Mouse (Mus musculus) cerebellum, postnatal 4 days (tissue): ENCODE data around the gene Dgki.

Experiments used
- DNase-seq, 2 experiments: peaks; one replicate each; pipeline ENCODE4 v3.0.0; 2022; ENCODE audit warnings: low spot score in 2 of 2, mixed read lengths in 1 of 2

Dgki gene

DNA sequence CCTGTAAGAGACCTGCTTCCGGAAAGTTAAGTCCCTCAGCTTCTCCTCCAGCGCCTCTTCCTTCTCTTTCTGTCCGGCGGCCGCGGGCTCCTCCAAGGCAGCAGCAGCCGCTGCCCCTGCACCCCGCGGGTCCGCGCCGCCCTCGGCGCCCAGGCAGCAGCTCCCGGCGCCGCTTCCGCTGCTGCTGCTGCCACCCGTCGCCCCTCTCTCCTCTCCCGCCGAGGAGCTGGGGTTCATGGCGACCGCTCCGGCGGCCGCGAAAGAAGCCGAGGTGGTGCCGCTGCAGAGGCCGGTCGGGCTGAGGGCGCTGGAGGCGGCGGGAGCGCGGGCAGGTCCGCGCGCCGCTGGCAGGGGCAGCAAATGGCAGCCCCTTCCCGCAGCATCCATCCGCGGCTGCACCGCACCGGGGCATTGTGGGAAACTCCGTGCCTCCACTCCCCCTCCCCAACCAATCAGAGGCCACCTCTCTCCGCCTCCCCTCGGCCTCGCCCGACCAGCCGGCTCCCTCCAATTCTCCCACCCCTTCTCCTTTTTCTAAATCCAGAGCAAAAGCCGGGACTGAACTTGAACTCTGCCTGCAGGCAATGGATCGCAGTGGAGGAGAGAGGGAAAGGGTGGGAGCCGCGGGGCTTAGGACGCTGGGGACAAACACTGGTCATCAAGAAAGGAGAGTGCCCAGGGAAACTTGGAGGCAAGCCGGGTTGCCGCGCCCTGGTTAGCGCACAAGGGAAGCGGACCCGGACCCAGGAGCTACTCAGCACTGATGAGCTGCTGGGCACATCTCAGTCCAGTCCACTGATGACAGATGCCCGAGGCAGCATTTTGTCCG lies at the start of gene Dgki:
Gene Dgki, minus strand, starts transcription at position 623 of the 829 bp plus-strand sequence.
- peak; percentile 62 to 82 for DNase-seq

DNA sequence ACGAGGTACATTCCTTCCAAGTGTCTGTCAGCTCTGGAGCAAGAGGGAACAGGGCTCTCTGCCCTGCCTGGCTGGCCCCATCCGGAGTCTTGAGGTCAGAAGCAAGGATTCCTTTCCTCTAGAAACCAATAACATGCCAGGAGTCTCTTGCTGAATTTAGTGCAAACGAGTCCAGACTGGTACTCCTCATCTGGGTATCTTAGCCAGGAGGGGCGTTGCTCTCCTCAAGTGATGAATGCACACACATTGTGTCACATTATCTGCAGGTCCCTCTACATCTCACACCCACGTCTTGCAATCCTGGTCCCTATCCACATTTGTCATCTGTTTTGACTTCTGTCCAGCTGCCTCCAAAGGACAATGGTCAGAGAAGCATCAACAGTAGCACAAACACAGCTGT lies 47.6 kb upstream of the Dgki start:
- no peak for DNase-seq

DNA sequence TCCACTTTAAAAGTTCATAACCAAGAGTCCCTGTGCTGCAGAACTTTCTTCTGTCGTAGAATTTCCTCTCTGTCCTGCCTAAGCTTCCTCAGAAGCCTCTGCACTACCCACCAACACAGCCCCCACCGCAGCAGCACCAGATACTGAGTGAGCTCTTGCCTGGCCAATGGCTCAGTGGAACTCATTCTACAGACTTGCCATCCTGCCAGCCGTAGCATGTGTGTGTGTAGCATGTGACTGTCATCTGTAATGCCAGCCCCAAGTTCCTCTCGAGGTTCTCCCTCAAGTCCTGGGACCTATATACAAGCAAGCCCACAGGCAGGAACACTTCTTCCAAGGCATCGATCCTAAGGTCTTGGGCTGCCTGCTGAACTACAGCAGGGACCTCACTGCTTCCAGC lies 38.1 kb upstream of the Dgki start:
- DNase-seq: no peak

DNA sequence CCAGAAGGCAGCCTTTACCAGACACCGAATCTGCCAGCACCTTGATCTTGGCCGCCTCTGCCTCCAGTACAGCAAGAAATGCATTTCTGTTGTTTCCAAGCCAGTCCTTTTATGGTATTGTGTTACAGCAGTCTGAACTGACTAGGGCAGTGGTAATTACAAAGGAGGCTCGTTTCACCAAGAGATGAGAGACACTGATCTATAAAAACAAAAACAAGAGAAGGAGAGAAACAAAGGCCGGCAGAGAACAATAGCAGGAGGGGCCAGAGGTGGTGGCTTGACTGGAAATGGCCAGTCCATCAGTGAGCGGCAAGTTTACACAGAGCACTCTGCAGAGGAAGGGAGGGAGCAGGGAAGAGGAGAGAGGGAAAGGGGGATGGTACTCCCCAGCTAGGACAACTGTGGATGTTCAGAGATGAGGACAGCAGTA lies 36.9 kb upstream of the Dgki start:
- DNase-seq: no peak

DNA sequence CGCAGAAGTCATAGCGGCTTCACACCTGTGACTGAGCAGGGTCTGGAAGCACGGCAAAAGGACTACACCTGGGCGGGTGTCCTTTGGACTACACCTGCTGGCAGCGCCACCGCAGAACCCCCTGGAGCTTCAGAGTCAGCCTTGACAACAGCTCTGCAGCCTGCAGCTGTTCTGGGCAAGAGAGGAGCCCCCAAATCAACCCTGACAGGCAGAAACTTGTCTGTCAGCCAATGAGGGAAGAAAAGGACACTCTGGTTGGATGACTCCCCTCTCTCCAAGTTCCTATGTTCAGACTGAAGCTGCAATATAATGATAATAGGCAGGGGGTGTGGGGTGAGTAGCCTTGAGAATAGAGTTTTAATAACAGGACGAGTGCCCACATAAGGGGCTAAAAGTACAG lies 36.4 kb upstream of the Dgki start:
- no peak for DNase-seq

DNA sequence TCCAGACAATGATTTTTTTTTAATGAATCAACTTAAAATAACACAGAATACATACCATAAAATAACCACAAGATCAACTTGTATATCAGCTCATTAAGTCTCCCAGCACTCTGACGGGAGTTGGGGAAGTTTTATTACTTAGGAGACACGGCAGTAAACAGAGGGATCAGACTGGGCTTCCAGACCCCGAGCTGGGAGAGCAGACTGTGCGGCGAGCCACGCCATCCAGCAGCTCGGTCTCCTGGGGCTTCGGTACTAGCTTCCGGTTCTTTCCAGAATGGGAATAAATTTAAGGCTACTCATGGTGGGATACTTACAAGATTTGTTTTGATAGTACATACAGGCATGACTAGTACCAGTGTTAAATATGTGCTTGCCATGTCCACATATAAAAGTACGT lies 32.9 kb upstream of the Dgki start:
- no peak for DNase-seq

DNA sequence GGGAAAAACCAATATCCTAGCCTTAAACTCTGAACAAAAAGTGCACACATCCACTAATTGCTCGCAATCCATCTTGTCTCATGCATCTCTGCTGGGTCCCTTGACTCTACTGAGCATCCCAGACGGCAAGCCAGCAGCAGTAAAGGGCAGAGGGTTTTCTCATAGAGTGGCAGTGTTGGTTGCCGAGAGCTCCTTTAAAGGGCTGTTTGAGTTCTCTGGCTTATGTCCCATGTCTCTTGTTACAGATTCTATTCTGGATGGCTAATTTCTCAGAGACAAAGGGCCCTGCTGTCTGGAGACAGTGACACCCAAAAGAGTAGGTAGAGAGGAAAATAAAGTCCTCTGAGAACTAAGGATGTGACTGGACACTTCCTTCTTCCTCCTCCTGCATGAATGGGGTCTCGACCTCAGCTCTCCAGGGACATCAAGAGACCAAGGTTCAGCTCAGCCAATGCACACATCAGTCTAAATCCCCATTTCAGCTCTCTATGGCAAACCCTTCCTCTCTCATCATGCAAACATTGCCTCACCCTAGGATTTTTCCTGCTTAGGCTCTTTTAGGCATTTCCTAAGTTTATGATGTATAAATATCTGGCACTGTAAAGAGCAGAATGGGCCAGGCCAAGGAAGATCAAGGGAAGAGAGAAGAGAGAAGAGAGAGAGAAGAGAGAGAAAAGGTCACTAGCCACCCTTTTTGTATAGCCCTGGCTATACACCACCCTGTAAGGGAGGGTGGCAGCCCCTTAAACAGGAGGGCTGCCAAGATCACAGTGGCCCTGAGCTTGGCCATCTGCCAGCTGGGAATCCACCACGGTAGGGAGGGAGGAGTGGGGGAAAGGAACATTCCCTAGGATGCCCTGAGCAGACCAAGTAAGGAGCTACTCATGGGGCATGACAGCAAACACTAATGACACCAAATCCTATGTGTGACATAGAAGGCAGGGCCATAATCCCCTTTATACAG lies 30.2 kb upstream of the Dgki start:
- DNase-seq: peak in 1 of 2 experiments; percentile 53

DNA sequence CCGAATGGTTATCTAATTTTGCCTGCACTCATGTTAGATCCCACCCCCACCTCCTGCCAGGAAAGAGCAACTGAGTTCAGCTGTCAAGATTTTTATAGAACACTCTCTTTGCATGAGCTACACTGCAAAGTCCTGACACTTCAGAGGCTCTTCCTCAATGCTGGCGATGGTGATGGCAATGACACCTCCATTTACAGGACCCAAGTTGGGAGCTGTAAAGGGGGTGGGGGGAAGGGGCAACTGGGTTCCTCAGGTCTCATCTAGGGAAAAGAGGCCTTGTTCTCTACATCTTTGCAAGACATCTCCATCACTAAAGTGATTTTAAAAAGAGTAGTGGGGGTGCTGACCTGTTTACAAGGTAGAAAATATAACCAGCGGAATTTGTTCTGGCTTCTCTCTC lies 29.4 kb upstream of the Dgki start:
- DNase-seq: no peak

DNA sequence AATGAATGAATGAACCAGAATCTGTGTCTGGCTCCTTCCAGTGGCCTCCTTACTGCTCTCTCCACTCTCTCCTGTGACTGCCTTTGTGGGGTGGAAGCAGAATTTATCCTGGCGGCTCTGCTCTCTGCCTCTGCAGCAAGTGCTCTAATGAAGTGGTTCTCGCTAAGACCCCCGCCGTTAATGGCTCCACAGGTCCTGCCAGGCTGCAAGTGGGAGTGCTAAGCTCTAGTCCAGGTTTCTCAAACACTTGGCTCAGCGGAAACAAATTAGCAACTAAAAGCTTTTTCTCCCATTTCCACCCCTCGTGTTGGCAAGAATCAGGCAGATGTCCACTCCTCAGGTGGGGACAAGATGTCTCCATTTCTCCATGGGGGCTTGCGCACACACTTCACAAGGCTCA lies 28.7 kb upstream of the Dgki start:
- no peak for DNase-seq

DNA sequence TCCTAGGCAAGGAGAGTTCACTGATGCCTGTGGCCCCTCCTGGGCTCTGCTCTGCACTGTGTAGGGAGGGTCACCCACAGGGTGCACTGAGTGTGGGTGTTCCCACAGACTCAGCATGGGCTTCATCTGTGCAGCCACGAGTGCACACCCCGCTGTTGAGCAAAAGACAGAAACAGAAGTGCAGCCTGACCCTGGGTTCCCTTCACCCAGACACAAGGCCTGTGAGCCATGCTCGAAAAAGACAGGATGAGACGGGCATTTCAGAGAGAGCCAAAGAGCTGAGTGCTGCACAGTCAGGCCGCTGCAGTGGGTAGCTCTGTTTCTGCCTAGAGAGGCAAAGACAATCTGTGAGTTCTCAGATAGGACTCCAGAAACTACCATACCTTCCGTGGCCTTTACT lies 27.5 kb upstream of the Dgki start:
- no peak for DNase-seq

DNA sequence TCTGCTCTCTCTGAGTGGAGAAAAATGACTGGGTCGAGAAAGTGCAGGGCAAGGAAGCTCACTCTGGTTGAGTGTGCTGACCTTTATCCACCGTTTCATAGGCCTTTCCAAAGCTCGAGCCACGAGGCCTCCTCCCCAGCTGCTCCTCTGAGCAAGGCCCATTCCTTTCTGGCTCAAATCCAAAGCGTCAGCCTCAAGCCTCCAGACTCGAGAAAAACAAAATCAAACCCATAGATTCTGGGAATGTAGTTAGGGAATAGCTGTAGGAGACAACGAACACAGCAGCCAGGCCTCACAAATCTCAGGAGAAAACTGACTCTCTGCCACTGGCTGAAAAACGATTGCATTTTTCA lies 26.6 kb upstream of the Dgki start:
- DNase-seq: no peak

DNA sequence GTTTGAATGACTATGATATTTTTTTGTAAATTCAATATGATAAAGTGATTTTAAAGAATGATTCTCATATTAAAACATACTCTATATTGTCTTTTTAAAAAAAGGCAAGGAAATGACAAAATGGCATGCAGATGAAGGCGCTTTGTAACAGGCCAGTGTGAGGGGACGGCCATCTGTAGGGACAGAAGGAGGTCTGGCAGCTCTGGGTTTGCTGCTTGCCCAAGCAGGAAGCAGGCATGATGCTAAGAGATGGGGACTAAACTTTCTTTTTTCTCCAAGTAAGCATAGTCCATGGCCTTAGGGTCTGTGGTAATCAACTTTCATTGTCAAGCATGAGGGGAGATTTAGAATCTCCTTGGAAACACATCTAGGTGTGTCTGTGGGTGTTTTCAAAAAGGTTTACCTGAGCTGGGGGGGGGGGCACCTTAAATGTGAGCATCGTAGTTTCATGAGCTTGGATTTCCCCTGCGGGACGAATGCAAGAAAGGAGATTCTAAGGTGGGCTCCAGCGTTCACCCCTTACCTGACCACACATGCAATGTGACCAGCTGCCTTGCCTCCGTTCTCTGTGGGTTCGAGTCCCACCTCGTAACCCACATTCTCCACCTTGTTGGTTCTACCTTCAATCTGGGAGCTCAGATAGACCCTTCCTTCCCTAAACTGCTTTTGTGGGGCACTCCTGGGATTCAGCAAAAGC lies 26.1 kb upstream of the Dgki start:
- DNase-seq: no peak

DNA sequence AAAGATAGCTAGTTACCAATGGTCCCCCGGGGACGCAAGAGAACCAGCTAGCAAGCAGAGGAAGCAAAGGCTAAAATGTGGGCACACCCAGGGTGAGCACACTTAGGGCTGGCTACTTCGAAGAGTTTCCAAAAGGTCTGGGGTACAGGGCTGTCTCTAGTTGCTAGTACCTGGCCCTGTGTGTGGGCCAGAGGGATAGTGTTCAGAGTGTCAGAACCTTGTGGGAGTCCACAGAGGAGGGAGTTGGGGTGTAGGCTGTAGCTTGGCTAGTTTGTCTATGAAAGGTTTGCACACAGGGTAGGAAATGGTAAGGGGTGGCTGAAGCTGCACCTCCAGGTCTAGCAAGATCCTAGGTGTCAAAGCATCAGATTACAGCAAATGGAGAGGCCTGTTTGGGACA lies 25.1 kb upstream of the Dgki start:
- no peak for DNase-seq

DNA sequence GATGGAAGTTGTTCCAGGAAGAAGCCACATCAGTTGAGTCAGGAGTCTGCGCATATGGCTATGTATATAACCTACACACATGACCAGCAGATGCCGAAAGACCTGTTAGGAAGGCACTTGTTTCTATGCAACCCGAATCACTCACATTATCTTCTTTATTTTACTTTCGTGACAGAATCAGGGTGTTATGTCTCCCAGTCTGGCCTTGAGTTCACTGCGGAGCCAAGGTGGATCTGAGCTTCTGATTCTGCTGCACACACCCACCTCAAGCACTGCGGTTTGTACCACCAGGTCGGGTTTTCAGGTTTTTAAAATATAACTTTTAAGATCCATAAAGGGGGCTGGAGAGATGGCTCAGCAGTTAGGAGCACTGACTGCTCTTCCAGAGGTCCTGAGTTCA lies 22.7 kb upstream of the Dgki start:
- no peak for DNase-seq

DNA sequence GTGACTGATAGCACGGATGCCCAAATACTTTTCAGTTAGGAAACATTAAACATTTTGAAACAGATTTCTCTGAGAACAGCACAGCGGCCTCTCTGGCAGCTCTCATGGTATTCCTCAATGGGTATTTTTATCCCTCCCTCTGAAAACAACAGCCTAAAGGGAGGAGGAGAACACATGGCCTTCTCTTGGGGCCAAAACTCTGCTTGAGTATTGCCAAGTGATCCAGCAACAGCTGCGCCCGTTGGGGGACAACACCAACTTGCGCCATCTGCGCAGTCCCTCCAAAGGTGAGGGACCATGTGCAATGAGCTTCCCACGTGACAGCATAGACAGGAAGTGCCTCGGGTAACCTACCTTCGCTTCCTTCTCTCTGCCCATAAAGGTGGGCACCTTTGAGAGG lies 22.1 kb upstream of the Dgki start:
- no peak for DNase-seq

DNA sequence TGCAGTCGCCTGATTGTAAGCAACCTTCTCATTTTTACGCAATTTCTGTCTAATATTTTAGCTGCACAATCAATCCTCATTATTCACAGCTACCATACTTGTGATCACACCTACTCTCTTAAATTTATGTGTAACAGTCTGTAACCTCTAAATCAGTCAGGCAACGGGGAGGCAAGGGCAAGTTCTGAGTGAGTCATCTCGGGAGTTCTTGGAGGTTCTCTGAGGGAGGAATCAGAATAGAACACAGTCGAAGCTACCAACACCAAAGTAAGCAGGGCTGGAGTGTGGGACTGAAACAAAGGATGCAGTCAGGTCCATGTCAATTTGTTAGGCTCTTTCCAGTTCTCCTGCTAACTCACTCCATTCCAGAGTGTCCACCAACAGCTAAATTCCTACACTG lies 17.9 kb upstream of the Dgki start:
- DNase-seq: no peak

DNA sequence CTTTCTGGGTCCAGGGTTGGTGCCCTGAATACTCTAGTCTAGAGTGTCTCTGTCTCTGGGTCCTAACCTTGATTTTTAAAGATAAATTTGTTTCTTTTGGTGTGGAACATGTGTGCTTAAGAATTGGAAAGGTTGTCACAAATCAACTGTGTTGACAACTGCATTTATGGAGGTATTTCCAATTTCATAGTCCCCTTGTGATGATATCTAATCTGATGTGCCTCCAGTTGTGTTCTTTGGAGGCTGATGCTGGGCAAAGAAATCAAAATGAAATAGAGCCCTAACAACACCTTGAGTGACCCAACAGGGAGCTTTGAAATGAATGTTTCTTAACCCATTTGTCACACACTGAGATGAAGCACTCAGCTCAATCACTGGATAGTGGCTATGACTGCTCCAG lies 15.5 kb upstream of the Dgki start:
- no peak for DNase-seq

DNA sequence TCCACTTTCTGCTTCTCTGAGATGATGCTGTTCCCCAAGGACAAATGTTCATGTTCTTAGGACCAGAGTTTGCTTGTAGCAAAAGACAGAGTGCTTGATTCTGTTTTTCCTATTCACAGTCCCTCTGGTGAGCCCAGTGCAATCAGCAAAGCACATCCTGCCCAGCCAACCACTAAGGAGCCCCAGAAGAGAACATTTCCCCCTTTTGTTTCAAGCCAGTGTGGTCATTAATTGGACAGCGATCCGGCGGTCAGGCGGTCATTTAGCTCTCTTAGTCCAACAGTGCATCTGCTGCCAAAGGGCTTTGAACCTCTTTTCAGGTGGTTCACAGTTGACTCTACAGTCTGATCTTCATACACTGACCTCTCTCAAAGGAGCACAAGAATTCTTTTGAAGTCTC lies 10.6 kb upstream of the Dgki start:
- DNase-seq: no peak

DNA sequence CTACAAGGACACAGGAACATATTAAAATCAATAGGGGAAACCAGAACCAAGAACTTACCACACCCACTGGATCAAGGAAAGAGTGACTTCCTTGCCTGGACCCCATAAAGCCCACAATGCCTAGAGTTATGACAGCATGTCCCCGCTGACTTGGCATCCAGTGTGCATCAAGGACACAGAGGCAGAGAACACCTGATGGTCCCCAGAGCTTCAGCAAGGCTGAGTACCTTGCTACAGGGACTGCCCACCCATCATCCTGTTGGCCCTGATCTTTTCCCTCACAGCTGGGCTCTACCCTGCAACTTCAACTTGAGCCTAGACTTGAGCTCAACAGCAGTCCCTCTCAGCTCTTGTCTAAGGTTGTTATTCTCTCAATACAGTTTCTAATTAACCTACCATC lies 6.6 kb upstream of the Dgki start:
- DNase-seq: no peak

DNA sequence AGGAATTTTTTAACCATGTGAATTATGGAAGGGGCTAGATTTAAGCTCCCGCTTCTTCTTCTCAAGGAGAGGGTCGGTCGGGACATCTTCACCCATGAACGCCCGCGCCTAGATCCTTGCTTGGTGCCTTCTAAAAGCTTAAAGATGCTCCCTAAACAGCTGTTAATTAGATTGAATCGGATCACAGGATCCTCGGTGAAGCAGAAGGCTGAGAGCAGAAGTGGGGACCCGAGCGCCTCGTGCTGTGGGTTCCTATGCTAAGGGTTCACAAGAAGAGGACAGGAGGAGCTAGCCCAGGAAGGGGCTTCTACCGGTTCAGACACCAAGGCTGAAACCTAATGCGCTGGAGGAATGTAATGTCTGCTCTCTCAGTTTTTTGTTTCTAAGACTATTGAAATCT lies 508 bp upstream of the Dgki start:
- no peak for DNase-seq

DNA sequence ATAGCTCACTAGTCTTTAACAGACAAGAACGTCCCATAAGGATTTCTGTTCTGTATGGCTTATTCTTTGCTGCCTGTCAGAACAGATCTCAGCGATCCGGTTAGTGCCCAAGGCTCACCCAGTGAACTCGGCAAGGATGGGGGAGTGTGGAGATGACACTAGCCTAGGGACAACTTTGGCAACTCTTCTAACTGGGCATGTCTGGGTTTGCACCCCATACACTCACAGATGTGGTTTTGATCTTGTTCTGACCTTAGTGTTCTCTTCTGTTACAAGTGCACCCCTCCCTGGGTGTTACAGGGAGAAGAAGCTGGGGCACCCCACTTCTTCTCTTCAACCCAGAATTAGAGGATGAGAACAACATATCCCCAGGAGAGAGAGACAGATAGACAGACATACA lies 1.0 kb downstream of the Dgki start:
- DNase-seq: no peak

DNA sequence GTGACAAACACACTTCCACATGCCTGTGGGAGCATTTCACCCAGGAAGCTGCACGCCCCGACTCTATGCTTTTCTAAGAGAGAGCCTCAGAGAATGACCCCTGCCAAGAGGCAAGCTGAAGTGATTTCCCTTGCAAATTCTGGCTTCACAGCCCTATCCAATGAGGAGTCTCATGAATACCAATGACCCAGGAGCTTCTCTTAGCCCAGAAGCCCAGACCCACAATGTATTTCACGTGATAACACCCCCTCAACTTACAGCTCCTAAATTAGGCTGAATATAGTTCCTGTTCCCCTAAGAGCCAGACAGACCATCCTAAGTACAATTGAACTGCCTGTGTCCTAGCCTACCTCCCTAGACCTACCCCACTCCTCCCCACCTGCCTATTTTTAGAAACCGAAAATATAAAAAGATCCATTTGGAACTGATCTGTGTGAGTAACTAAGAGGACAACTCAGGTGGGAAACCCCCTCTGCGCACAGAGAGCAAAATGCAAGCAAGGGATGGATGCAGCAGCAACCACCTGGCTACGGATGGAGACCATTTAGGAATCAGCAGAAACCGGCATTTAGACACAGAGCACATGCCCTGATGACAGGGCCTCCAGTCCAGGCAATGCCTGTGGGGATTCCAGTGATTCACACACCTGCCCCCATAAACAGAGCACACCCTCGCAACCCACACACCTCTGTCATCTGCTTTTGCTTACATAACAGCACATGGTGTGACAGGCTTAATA lies 2.1 kb downstream of the Dgki start:
- no peak for DNase-seq
